Mouse (Mus musculus): ENCODE measurements around the gene Txnrd2. TPM values are rescaled to one million over a fixed set of nuclear protein-coding genes. Genes with fewer than 3 reads are reported as not detected.
A peak's percentile ranks its signal among the peaks of the same experiment; 100 is the strongest.

Gene Txnrd2
- polyA plus RNA-seq, 1 experiment from 2014 or later: 22.7 TPM

DNA sequence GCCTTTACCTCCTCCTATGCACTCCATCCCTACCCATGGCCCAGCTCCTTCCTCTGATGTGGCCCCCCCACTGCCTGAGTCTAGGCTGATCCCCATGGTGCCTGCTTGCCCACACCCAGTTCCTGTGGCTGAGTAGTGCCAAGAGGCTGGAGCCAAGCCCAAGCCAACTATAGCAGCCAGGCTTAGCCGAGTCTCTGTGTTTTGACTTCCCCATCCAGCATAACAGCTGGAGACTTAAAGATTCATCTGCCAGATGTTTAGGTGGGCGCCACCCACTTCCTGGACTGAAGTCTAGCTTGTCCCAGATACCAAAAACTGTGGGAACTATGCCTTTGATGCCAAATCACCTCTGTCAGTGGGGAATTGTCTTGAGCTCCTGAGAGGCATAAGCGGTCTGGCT lies 38.1 kb downstream of the Txnrd2 start:
- Histone ChIP-seq H3K27ac (ENCODE audit: low read depth, low read length) (no peak overlapping the region), H3K27me3 (ENCODE audit: control insufficient read depth, insufficient read depth, low read length) (no peaks in the 10 kb centered on the region), H3K9ac (ENCODE audit: low read length) (no peak overlapping the region), H3K4me1 (ENCODE audit: control insufficient read depth, insufficient read depth, low read length) (peaks cover 11% of the 10 kb centered on the region), H3K36me3 (ENCODE audit: control insufficient read depth, insufficient read depth, low read length) (peaks cover 2% of the 10 kb centered on the region; the same call in 1 of the 2 replicates), H3K9me3 (ENCODE audit: control insufficient read depth, low read length) (no peaks in the 10 kb centered on the region), H3K4me3 (ENCODE audit: low read depth, low read length) (no peak overlapping the region), H3K4me2 (no peak overlapping the region)
- ATAC-seq (ENCODE audit: low FRiP score): no peak
- 72% methylated on average over 3 of the region's 3 CpGs for WGBS
- DNase-seq (ENCODE audit: low spot score, missing footprints): peak; percentile 54

DNA sequence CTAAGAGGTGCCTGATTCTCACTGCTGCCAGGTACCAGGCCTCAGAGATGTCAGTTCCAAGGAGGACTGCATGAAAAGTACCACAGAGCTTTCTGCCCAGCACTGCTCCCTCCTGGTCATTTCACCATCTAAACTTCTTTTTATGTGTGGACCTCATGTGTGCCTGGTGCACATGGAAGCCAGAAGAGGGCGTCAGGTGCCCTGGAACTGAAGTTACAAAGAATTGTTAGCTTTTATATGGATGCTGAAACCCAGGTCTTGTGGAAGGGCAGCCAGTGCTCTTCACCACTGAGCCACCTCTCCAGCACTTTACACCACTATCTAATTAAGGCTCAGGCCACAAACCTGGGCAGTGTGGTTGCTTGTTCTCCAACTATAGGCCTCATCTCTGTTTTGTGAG lies 44.6 kb downstream of the Txnrd2 start:
- DNase-seq (ENCODE audit: low spot score, missing footprints) (peak; percentile 61), ATAC-seq (ENCODE audit: low FRiP score) (no peak)
- H3K36me3 ChIP-seq (ENCODE audit: control insufficient read depth, insufficient read depth, low read length): peaks cover 2% of the 10 kb centered on the region; the same call in 1 of the 2 replicates
- H3K4me3 ChIP-seq (ENCODE audit: low read depth, low read length): no peak overlapping the region
- 35% methylated on average over 1 of the region's 1 CpGs for WGBS
- H3K27ac ChIP-seq (ENCODE audit: low read depth, low read length): no peak overlapping the region
- no peak overlapping the region for H3K9ac ChIP-seq (ENCODE audit: low read length)
- no peaks in the 10 kb centered on the region for H3K27me3 ChIP-seq (ENCODE audit: control insufficient read depth, insufficient read depth, low read length)
- no peak overlapping the region for H3K4me2 ChIP-seq
- H3K9me3 ChIP-seq (ENCODE audit: control insufficient read depth, low read length): no peaks in the 10 kb centered on the region
- no peaks in the 10 kb centered on the region for H3K4me1 ChIP-seq (ENCODE audit: control insufficient read depth, insufficient read depth, low read length)

DNA sequence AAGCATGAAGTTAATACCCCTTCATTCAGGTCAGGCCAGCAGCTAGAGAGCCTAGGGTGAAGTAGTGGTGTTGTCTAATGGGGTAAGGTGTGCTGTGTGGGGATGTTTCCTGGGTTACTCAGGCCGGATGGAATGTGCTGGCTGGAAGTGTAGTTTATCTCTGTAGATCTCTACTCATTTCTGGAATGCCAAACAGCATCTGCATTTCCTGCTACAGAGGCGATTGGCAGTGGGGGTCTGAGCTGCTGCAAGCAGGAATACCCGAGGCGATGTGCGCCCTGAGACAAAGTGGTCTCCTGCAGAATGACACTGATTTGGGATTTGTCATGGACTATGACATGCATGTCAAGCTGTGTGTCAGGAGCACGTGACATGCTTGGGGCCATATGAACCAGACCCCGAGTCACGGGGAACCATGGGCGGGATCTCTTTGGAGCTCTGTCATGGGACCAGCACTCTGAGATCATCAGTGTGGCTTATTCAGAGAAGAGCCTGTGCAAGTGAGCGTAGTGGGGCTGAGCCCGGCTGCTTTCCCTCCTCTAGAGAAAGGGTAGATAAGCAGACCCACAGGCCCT lies 45.3 kb downstream of the Txnrd2 start:
- no peak for ATAC-seq (ENCODE audit: low FRiP score)
- Histone ChIP-seq H3K27ac (ENCODE audit: low read depth, low read length) (no peak overlapping the region), H3K27me3 (ENCODE audit: control insufficient read depth, insufficient read depth, low read length) (no peaks in the 10 kb centered on the region)

DNA sequence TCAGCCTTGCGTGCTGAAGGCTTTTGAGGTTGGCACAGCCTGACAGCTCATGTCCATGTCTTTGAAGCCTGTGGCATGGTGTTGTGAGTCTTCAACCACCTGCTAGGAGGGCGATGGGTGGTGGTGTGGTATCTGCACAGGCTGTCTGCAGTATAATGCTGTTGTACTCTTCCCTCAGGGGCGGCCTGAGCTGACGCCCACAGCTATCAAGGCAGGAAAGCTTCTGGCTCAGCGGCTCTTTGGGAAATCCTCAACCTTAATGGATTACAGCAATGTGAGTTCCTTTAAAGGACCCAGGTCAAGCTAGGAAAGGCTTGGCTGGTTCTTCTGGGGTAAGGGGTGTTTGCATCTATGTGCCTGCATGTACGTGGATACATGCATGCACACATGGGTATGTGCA lies 45.8 kb downstream of the Txnrd2 start:
- peak; percentile 70 for DNase-seq (ENCODE audit: low spot score, missing footprints)
- H3K4me2 ChIP-seq: no peak overlapping the region
- no peaks in the 10 kb centered on the region for H3K27me3 ChIP-seq (ENCODE audit: control insufficient read depth, insufficient read depth, low read length)
- H3K27ac ChIP-seq (ENCODE audit: low read depth, low read length): no peak overlapping the region
- no peaks in the 10 kb centered on the region for H3K9me3 ChIP-seq (ENCODE audit: control insufficient read depth, low read length)
- 80% methylated on average over 6 of the region's 6 CpGs for WGBS
- H3K4me3 ChIP-seq (ENCODE audit: low read depth, low read length): no peak overlapping the region
- H3K36me3 ChIP-seq (ENCODE audit: control insufficient read depth, insufficient read depth, low read length): peaks cover 2% of the 10 kb centered on the region; the same call in 1 of the 2 replicates
- H3K4me1 ChIP-seq (ENCODE audit: control insufficient read depth, insufficient read depth, low read length): no peaks in the 10 kb centered on the region
- ATAC-seq (ENCODE audit: low FRiP score): no peak
- no peak overlapping the region for H3K9ac ChIP-seq (ENCODE audit: low read length)

More for the DNA sequence above, 45.3 kb downstream of the Txnrd2 start:
- peaks cover 2% of the 10 kb centered on the region; the same call in 1 of the 2 replicates for H3K36me3 ChIP-seq (ENCODE audit: control insufficient read depth, insufficient read depth, low read length)
- H3K9ac ChIP-seq (ENCODE audit: low read length): no peak overlapping the region
- no peaks in the 10 kb centered on the region for H3K9me3 ChIP-seq (ENCODE audit: control insufficient read depth, low read length)
- no peak overlapping the region for H3K4me2 ChIP-seq
- DNase-seq (ENCODE audit: low spot score, missing footprints): peak; percentile 44
- no peaks in the 10 kb centered on the region for H3K4me1 ChIP-seq (ENCODE audit: control insufficient read depth, insufficient read depth, low read length)
- 88% methylated on average over 11 of the region's 11 CpGs for WGBS
- H3K4me3 ChIP-seq (ENCODE audit: low read depth, low read length): no peak overlapping the region

DNA sequence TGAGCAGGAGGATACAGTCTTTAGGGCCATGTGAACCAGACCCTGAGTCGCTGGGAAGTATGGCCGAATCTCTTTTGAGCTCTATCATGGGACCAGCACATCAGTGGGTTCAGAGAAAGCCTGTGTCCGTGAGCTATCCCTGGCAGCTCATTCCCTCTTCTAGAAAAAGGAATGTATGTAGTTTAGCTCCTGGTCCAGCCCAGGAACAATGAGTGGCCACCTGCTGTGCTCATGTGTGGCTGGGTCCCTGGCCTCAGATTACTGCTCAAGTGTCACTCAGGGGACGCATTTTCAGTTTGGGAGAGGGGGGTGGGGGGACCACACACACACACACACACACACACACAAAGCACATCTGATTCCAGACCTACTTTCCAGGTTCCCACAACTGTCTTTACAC lies 46.2 kb downstream of the Txnrd2 start:
- Histone ChIP-seq H3K27me3 (ENCODE audit: control insufficient read depth, insufficient read depth, low read length) (no peaks in the 10 kb centered on the region), H3K27ac (ENCODE audit: low read depth, low read length) (no peak overlapping the region), H3K36me3 (ENCODE audit: control insufficient read depth, insufficient read depth, low read length) (peaks cover 2% of the 10 kb centered on the region; the same call in 1 of the 2 replicates), H3K4me3 (ENCODE audit: low read depth, low read length) (no peak overlapping the region), H3K9ac (ENCODE audit: low read length) (no peak overlapping the region), H3K4me2 (no peak overlapping the region), H3K4me1 (ENCODE audit: control insufficient read depth, insufficient read depth, low read length) (no peaks in the 10 kb centered on the region), H3K9me3 (ENCODE audit: control insufficient read depth, low read length) (no peaks in the 10 kb centered on the region)
- 69% methylated on average over 4 of the region's 4 CpGs for WGBS
- DNase-seq (ENCODE audit: low spot score, missing footprints) (peak; percentile 51), ATAC-seq (ENCODE audit: low FRiP score) (no peak)

DNA sequence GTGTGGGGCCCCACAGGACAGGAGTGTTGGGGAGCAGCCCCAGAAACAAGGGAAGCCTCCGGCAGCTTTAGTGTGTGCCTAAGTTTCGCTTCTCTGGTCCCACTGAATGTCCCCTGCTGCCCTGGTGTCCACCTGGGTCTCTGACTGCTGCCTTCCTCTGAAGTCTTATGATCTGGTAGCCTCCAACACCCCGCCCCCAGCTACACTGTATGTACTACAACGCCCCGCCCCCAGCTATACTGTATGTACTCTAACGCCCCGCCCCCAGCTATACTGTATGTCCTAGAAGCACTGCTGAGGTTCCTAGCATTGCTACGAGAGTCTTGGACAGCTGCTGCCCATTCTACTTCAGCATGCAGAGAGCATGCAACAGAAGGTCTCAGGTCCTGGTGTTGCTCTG lies 46.8 kb downstream of the Txnrd2 start:
- no peak overlapping the region for H3K4me2 ChIP-seq
- no peaks in the 10 kb centered on the region for H3K9me3 ChIP-seq (ENCODE audit: control insufficient read depth, low read length)
- H3K27ac ChIP-seq (ENCODE audit: low read depth, low read length): no peak overlapping the region
- ATAC-seq (ENCODE audit: low FRiP score) (no peak), DNase-seq (ENCODE audit: low spot score, missing footprints) (peak; percentile 31)
- H3K27me3 ChIP-seq (ENCODE audit: control insufficient read depth, insufficient read depth, low read length): no peaks in the 10 kb centered on the region
- no peak overlapping the region for H3K9ac ChIP-seq (ENCODE audit: low read length)
- WGBS: 93% methylated on average over 8 of the region's 8 CpGs
- no peaks in the 10 kb centered on the region for H3K4me1 ChIP-seq (ENCODE audit: control insufficient read depth, insufficient read depth, low read length)
- peaks cover 2% of the 10 kb centered on the region; the same call in 1 of the 2 replicates for H3K36me3 ChIP-seq (ENCODE audit: control insufficient read depth, insufficient read depth, low read length)
- no peak overlapping the region for H3K4me3 ChIP-seq (ENCODE audit: low read depth, low read length)

DNA sequence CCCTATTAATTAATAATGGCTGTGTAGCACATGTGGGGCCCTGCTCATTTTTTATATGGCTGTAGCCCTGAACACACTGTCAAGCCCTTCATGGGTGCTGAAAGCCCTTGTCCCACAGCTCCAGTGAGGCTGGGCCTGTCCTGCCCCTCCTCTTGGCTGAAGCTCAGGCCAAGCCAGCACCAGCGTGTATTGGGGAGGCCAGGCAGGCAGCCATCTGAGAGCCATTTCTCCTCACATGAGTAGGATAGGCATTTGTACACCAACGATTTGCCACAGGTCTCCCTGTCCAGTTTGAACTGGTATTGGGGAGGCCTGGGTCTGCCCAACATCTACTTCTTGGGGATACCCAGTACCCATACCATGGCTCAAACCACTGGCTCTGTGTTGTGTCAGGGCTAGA lies 47.8 kb downstream of the Txnrd2 start:
- WGBS: 78% methylated on average over 2 of the region's 2 CpGs
- H3K4me2 ChIP-seq: no peak overlapping the region
- H3K9me3 ChIP-seq (ENCODE audit: control insufficient read depth, low read length): no peaks in the 10 kb centered on the region
- H3K27me3 ChIP-seq (ENCODE audit: control insufficient read depth, insufficient read depth, low read length): no peaks in the 10 kb centered on the region
- no peak overlapping the region for H3K27ac ChIP-seq (ENCODE audit: low read depth, low read length)
- no peaks in the 10 kb centered on the region for H3K4me1 ChIP-seq (ENCODE audit: control insufficient read depth, insufficient read depth, low read length)
- ATAC-seq (ENCODE audit: low FRiP score) (no peak), DNase-seq (ENCODE audit: low spot score, missing footprints) (no peak)
- H3K4me3 ChIP-seq (ENCODE audit: low read depth, low read length): no peak overlapping the region
- peaks cover 2% of the 10 kb centered on the region; the same call in 1 of the 2 replicates for H3K36me3 ChIP-seq (ENCODE audit: control insufficient read depth, insufficient read depth, low read length)
- no peak overlapping the region for H3K9ac ChIP-seq (ENCODE audit: low read length)

DNA sequence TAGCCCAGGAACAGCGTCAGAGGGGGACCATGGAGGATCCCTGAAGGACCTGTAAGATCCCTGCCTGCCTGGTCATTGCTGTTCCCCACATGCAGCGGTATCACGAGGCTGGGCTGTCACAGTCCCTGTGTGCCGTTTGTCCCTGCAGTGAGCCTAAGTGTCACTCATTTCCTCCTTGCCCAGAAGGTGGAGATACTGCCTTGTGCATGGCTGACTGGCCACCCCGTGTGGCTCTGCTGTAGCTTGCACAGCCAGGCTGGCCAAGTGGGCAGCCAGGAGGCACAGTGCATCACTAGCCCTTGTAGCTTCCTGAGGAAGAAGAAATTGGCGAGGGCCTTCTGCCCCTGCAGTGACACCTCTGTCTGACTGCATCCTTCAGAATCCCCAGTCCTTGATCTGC lies 51.8 kb downstream of the Txnrd2 start:
- DNase-seq (ENCODE audit: low spot score, missing footprints): peak; percentile 51
- no peak overlapping the region for H3K4me3 ChIP-seq (ENCODE audit: low read depth, low read length)
- ATAC-seq (ENCODE audit: low FRiP score): no peak
- no peak overlapping the region for H3K9ac ChIP-seq (ENCODE audit: low read length)
- H3K9me3 ChIP-seq (ENCODE audit: control insufficient read depth, low read length): no peaks in the 10 kb centered on the region
- H3K4me1 ChIP-seq (ENCODE audit: control insufficient read depth, insufficient read depth, low read length): no peaks in the 10 kb centered on the region
- 70% methylated on average over 6 of the region's 6 CpGs for WGBS
- H3K27me3 ChIP-seq (ENCODE audit: control insufficient read depth, insufficient read depth, low read length): no peaks in the 10 kb centered on the region; the same call in none of the 2 replicates
- no peak overlapping the region for H3K4me2 ChIP-seq
- H3K36me3 ChIP-seq (ENCODE audit: control insufficient read depth, insufficient read depth, low read length): no peaks in the 10 kb centered on the region
- no peak overlapping the region for H3K27ac ChIP-seq (ENCODE audit: low read depth, low read length)

DNA sequence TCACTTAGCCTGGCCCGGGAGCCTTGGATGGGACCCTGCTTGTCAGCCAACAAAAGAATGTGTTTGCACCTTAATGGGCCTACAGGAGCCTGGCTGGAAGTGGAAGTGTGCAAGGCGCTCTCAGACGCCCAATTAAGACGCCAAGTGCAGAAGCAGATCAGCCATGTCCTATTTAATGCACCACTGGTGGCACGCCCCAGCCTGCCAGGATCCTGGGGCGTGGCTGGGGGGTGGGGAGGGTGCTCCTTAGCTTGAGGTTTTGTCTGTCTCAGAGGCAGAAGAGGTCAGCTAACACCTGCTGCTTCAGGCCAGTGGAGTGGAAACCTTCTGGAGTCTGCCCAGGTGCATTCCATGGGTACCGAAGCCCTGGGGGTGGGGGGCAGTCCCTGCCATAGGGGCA lies 53.5 kb downstream of the Txnrd2 start:
- Histone ChIP-seq H3K4me1 (ENCODE audit: control insufficient read depth, insufficient read depth, low read length) (peaks cover 9% of the 10 kb centered on the region), H3K9ac (ENCODE audit: low read length) (no peak overlapping the region), H3K36me3 (ENCODE audit: control insufficient read depth, insufficient read depth, low read length) (no peaks in the 10 kb centered on the region), H3K27ac (ENCODE audit: low read depth, low read length) (no peak overlapping the region), H3K9me3 (ENCODE audit: control insufficient read depth, low read length) (no peaks in the 10 kb centered on the region), H3K27me3 (ENCODE audit: control insufficient read depth, insufficient read depth, low read length) (no peaks in the 10 kb centered on the region; the same call in none of the 2 replicates), H3K4me3 (ENCODE audit: low read depth, low read length) (no peak overlapping the region), H3K4me2 (no peak overlapping the region)
- peak; percentile 23 for DNase-seq (ENCODE audit: low spot score, missing footprints)
- no peak for ATAC-seq (ENCODE audit: low FRiP score)
- WGBS: 32% methylated on average over 7 of the region's 7 CpGs
